Mouse (Mus musculus) lung, adult 2 months (tissue): Measurements from ENCODE around the gene Clybl.

Experiments used
- CTCF ChIP-seq: fragments of 200-500 bp; IDR thresholded peaks from 2 replicates; pipeline ENCODE4 v1.5.1; 2011; ENCODE audit warnings: mild to moderate bottlenecking, low read length, control low read depth; ENCODE audit not compliant: insufficient read depth
- POLR2A ChIP-seq: fragments of 200-500 bp; IDR thresholded peaks from 2 replicates; pipeline ENCODE4 v1.6.1; 2011; ENCODE audit warnings: low read depth, mild to moderate bottlenecking, control low read depth, low read length, borderline replicate concordance; ENCODE audit errors: extremely low read depth

DNA sequence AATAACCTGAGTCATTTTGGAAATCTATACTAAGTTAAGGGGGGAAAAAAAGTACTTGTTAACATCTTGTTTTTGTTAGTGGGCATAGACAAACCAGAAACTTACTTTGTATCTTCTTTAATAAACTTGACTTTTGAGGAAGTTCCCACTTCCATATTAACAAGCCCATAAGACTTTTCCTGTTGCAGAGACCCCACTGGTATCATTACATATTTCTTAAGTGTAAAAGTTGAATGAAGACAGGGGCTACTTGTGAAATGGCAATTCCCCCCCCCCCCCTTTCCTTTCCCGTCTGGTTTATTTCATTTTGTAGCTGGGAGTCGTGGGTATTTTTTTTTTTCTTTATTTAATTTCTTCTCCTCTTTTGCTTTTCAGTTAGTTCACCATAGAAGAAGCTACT is 115.4 kb downstream of the Clybl start:
- TF ChIP-seq POLR2A (no peak), CTCF (no peak)
